Mouse (Mus musculus) liver, adult 2 months (tissue): ENCODE results near the gene Trim2. TPM values are rescaled to one million over a fixed set of nuclear protein-coding genes. Genes with fewer than 3 reads are reported as not detected.

Experiments
- DNase-seq: peaks from one replicate; pipeline ENCODE4 v3.0.0-alpha.2; 2011; ENCODE audit warnings: low read depth, low spot score; ENCODE audit errors: extremely low read depth
- H3K27ac ChIP-seq: fragments of 200-500 bp; replicated peaks from 2 replicates; pipeline ENCODE4 v1.5.1; 2012; ENCODE audit warnings: low read depth, mild to moderate bottlenecking, control low read depth, inconsistent platforms, low read length; ENCODE audit not compliant: insufficient read depth
- H3K27me3 ChIP-seq: fragments of 200-500 bp; 2 replicates; pipeline ENCODE4 v1.6.1; 2012; ENCODE audit warnings: mild to moderate bottlenecking, moderate library complexity, low read length, inconsistent platforms; ENCODE audit not compliant: control insufficient read depth, insufficient read depth
- H3K36me3 ChIP-seq: fragments of 200-500 bp; 2 replicates; pipeline ENCODE4 v1.6.1; 2012; ENCODE audit warnings: low read length, inconsistent platforms; ENCODE audit not compliant: control insufficient read depth, insufficient read depth
- H3K4me1 ChIP-seq: fragments of 200-500 bp; 2 replicates; pipeline ENCODE4 v1.6.1; 2011; ENCODE audit warnings: low read length; ENCODE audit not compliant: control insufficient read depth, insufficient read depth
- H3K4me3 ChIP-seq: fragments of 200-500 bp; 2 replicates; pipeline ENCODE4 v1.5.1; 2011; ENCODE audit warnings: low read depth, mild to moderate bottlenecking, control low read depth, low read length, moderate library complexity; ENCODE audit not compliant: insufficient read depth
- H3K79me2 ChIP-seq: fragments of 200-500 bp; 2 replicates; pipeline ENCODE4 v1.6.1; 2012; ENCODE audit warnings: inconsistent platforms, mild to moderate bottlenecking, low read length, moderate library complexity; ENCODE audit not compliant: control insufficient read depth, insufficient read depth
- H3K9ac ChIP-seq: fragments of 200-500 bp; 2 replicates; pipeline ENCODE4 v1.6.1; 2012; ENCODE audit warnings: low read depth, mild to moderate bottlenecking, control low read depth, inconsistent platforms, low read length
- CTCF ChIP-seq: fragments of 200-500 bp; IDR thresholded peaks from 2 replicates; pipeline ENCODE4 v1.5.1; 2011; ENCODE audit warnings: low read depth, low read length, control low read depth
- POLR2A ChIP-seq: fragments of 200-500 bp; IDR thresholded peaks from 2 replicates; pipeline ENCODE4 v1.6.1; 2011; ENCODE audit warnings: low read length, control low read depth; ENCODE audit not compliant: insufficient read depth; ENCODE audit errors: extremely low read depth
- WGBS: fragments of 180-500 bp; shearing (Covaris S2); methylation state at CpG from one replicate; pipeline ENCODE4 v1.1.7; 2018; 5-methylcytosine and 5-hydroxymethylcytosine counted together
- polyA plus RNA-seq: library from polyadenylated mRNA; depleted of rRNA; stranded (reverse); fragments of >200 nt; gene quantifications from 2 replicates; pipeline ENCODE4 v1.2.3, GENCODE M21; 2012
- total RNA-seq: library from RNA; depleted of rRNA; stranded (reverse); fragments of >200 nt; gene quantifications from 2 replicates; pipeline ENCODE4 v1.2.3, GENCODE M21; 2014

Gene Trim2
- total and polyA plus RNA-seq, 2 experiments: 10.0 to 27.4 TPM

- H3K4me3 ChIP-seq: no peak overlapping the region
- H3K27me3 ChIP-seq: no peaks in the 10 kb centered on the region
- H3K79me2 ChIP-seq: no peaks in the 10 kb centered on the region; the same call in 1 of the 2 replicates
- DNase-seq: peak; percentile 61
- 80% methylated on average over 9 of the region's 9 CpGs for WGBS
- H3K27ac ChIP-seq: no peak overlapping the region
- TF ChIP-seq POLR2A: no peak
- no peak for TF ChIP-seq CTCF
- H3K9ac ChIP-seq: no peak overlapping the region
- H3K36me3 ChIP-seq: no peaks in the 10 kb centered on the region; the same call in 1 of the 2 replicates
- no peaks in the 10 kb centered on the region for H3K4me1 ChIP-seq
Observed at GRCm38 (mm10) chr3:84199516-84199915, 107.2 kb downstream of the Trim2 start.

DNA sequence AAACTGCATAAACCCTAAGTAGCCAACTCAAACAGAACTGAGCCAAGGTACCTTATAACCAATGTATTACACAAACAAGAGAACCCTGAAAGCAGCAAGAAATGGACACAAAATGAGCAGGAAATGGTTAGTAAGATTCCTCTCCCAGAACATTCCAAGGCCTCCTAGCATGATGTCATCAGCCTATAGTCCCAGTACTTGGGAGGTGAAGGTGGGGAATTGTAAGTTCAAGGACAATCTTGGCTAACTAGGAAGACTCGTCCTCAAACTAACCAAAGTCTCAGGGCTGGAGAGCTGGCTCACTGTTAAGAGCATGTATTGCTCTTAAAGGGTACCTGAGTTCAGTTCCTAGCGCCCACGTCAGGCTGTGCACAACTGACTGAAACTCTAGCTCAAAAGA, 108.4 kb downstream of the Trim2 start:
- no peak for DNase-seq
- 93% methylated on average over 3 of the region's 3 CpGs for WGBS
- Histone ChIP-seq H3K27me3 (no peaks in the 10 kb centered on the region), H3K4me3 (no peak overlapping the region), H3K36me3 (peaks cover 2% of the 10 kb centered on the region; the same call in 1 of the 2 replicates), H3K27ac (no peak overlapping the region), H3K79me2 (no peaks in the 10 kb centered on the region; the same call in 1 of the 2 replicates), H3K9ac (no peak overlapping the region), H3K4me1 (no peaks in the 10 kb centered on the region)
- TF ChIP-seq CTCF (no peak), POLR2A (no peak)

- peaks cover 4% of the 10 kb centered on the region; the same call in 1 of the 2 replicates for H3K36me3 ChIP-seq
- 93% methylated on average over 4 of the region's 4 CpGs for WGBS
- H3K4me3 ChIP-seq: no peak overlapping the region
- no peaks in the 10 kb centered on the region for H3K27me3 ChIP-seq
- H3K9ac ChIP-seq: no peak overlapping the region
- no peaks in the 10 kb centered on the region; the same call in 1 of the 2 replicates for H3K79me2 ChIP-seq
- DNase-seq: no peak
- no peak overlapping the region for H3K27ac ChIP-seq
- no peaks in the 10 kb centered on the region for H3K4me1 ChIP-seq
- TF ChIP-seq POLR2A: no peak
- no peak for TF ChIP-seq CTCF
Observed at GRCm38 (mm10) chr3:84193881-84194280, 112.8 kb downstream of the Trim2 start.

GRCm38 (mm10) chr3:84191141-84191881, 115.4 kb downstream of the Trim2 start:
- H3K27me3 ChIP-seq: no peaks in the 10 kb centered on the region
- no peak for DNase-seq
- H3K4me3 ChIP-seq: no peak overlapping the region
- no peak for TF ChIP-seq POLR2A
- no peak overlapping the region for H3K9ac ChIP-seq
- no peak overlapping the region for H3K27ac ChIP-seq
- peaks cover 4% of the 10 kb centered on the region; the same call in 1 of the 2 replicates for H3K36me3 ChIP-seq
- WGBS: 87% methylated on average over 21 of the region's 21 CpGs
- no peaks in the 10 kb centered on the region for H3K4me1 ChIP-seq
- no peaks in the 10 kb centered on the region; the same call in 1 of the 2 replicates for H3K79me2 ChIP-seq

- Histone ChIP-seq H3K4me1 (no peaks in the 10 kb centered on the region), H3K27me3 (no peaks in the 10 kb centered on the region), H3K36me3 (peaks cover 4% of the 10 kb centered on the region; the same call in 1 of the 2 replicates), H3K9ac (no peak overlapping the region), H3K27ac (no peak overlapping the region), H3K79me2 (no peaks in the 10 kb centered on the region; the same call in 1 of the 2 replicates), H3K4me3 (peak overlapping the region; percentile 46)
- no peak for DNase-seq
- no peak for TF ChIP-seq POLR2A
- no peak for TF ChIP-seq CTCF
- 62% methylated on average over 41 of the region's 41 CpGs for WGBS
Observed at GRCm38 (mm10) chr3:84190513-84191061, 116.1 kb downstream of the Trim2 start.

DNA sequence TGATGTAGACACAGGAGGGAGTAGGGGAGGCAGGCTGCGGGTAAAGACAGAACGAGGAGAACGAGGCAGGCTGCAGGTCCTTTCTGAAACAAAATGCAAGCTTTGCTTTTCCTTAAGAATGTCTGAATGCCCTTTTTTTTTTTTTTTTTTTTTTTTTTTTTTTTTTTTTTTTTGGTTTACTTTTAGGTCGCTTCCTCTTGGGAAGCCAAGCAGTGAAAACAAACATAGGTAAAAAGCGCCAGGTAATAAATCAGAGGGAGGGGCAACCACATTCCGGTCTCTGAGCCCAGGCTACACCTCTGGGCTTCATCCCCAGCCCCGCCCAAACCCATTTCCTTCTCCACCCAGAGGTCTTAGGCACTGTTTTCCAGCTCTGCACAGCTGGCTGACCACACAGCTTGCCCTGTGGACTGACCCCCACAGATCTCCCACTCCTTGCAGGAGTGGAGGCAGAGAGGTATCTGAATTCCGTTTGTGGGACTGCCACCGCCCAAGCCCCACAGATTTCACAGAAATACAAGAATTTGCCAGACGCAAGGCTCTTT, 117.0 kb downstream of the Trim2 start:
- 69% methylated on average over 10 of the region's 10 CpGs for WGBS
- no peak overlapping the region for H3K27ac ChIP-seq
- H3K9ac ChIP-seq: no peak overlapping the region
- no peaks in the 10 kb centered on the region for H3K4me1 ChIP-seq
- peaks cover 4% of the 10 kb centered on the region; the same call in 1 of the 2 replicates for H3K36me3 ChIP-seq
- TF ChIP-seq POLR2A (no peak), CTCF (no peak)
- H3K27me3 ChIP-seq: no peaks in the 10 kb centered on the region
- no peak overlapping the region for H3K4me3 ChIP-seq
- DNase-seq: no peak
- H3K79me2 ChIP-seq: no peaks in the 10 kb centered on the region; the same call in 1 of the 2 replicates
